Mouse (Mus musculus): ENCODE measurements around the gene Acer3. TPM values are rescaled to one million over a fixed set of nuclear protein-coding genes. Genes with fewer than 3 reads are reported as not detected.
A peak's percentile ranks its signal among the peaks of the same experiment; 100 is the strongest.

Acer3 gene
- polyA plus RNA-seq, 1 experiment from 2014 or later, result 24.4 TPM

DNA sequence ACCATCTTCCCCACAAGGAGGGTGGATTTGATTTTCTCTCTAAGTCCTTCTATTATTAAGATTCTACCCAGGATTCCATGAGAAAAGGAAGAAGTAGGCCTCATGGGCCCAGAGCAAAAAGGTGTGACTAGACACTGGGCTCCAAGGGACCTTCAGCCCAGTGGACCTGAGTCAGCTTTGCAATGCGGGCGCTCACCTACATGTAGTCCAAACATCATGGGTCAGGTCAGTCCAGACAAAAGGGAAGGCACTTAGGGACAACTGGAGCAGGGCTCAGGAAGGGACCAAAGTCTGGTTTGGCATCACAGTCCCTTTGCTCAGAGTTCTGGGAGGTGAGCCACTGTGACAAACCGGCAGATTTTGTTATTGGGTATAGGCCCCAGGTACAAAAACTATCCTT lies 30.5 kb upstream of the Acer3 start:
- H3K9ac ChIP-seq, result no peak overlapping the region
- no peak overlapping the region for H3K4me3 ChIP-seq (replicated peaks)
- no peaks in the 10 kb centered on the region for H3K9me3 ChIP-seq (replicated peaks)
- peaks cover 26% of the 10 kb centered on the region for H3K4me1 ChIP-seq (replicated peaks)
- H3K4me2 ChIP-seq, result no peak overlapping the region
- 0 out of 2 replicates have a peak, but pooled peaks cover 10% of the 10 kb centered on the region for H3K27me3 ChIP-seq
- WGBS (ENCODE audit: insufficient replicate concordance), result 83% methylated on average over 3 of the region's 3 CpGs
- no peak overlapping the region for H3K27ac ChIP-seq
- H3K36me3 ChIP-seq, result peaks cover 10% of the 10 kb centered on the region
- DNase-seq (no peak), ATAC-seq (ENCODE audit: low read depth) (no peak)

DNA sequence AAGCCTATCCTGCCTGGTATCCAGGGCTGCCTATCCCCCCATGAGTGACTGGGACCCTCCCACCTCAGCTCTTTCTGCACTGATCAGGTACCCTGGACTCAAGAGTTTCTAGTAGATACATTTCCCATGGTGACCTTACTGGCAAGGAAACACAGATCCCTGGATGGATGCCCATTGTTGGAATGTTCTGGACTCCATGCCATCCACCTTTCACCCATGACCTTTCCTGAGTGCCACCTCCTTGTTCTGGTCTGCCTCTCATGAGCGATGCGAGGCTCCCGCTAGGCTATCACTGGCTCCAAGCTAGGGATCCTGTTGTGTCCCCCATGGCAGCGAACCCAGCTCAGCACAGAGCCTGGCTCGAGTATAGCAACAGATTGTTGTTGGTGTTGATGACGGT lies 28.8 kb upstream of the Acer3 start:
- H3K27ac ChIP-seq, result no peak overlapping the region
- no peak for ATAC-seq (ENCODE audit: low read depth)
- no peak for DNase-seq
- H3K9me3 ChIP-seq (replicated peaks), result no peaks in the 10 kb centered on the region
- peaks cover 14% of the 10 kb centered on the region for H3K4me1 ChIP-seq (replicated peaks)
- peaks cover 21% of the 10 kb centered on the region; the same call in 1 of the 2 replicates for H3K27me3 ChIP-seq
- H3K9ac ChIP-seq, result no peak overlapping the region
- H3K4me3 ChIP-seq (replicated peaks), result no peak overlapping the region
- peaks cover 10% of the 10 kb centered on the region for H3K36me3 ChIP-seq
- 81% methylated on average over 6 of the region's 6 CpGs for WGBS (ENCODE audit: insufficient replicate concordance)
- no peak overlapping the region for H3K4me2 ChIP-seq

DNA sequence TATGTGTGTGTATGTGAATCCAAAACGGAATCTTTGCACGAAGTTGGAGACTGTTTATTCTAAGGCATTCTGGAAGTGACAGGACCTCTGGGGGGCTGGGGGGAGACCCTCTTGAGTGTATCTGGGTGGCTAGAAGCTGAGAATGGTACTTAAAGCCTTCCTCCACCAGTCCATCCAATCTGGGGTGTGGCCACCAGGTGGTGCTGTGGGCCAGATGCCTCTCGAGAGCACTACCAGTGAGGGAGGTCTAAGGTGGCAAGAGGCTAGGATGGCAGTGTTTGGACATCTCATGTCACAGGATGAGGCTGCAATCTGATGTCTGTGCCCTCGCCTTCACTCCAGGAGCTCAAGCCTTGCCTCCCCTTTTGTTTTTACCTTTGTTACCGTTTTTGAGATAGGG lies 28.1 kb upstream of the Acer3 start:
- DNase-seq (peak; percentile 66), ATAC-seq (ENCODE audit: low read depth) (peak; percentile 22; the same call in 1 of the 2 replicates)
- Histone ChIP-seq H3K4me3 (replicated peaks) (no peak overlapping the region), H3K9ac (no peak overlapping the region), H3K27ac (no peak overlapping the region), H3K9me3 (replicated peaks) (no peaks in the 10 kb centered on the region), H3K36me3 (peaks cover 10% of the 10 kb centered on the region), H3K4me2 (no peak overlapping the region), H3K4me1 (replicated peaks) (peaks cover 6% of the 10 kb centered on the region), H3K27me3 (peaks cover 21% of the 10 kb centered on the region; the same call in 1 of the 2 replicates)
- WGBS (ENCODE audit: insufficient replicate concordance), result 8% methylated on average over 5 of the region's 5 CpGs

DNA sequence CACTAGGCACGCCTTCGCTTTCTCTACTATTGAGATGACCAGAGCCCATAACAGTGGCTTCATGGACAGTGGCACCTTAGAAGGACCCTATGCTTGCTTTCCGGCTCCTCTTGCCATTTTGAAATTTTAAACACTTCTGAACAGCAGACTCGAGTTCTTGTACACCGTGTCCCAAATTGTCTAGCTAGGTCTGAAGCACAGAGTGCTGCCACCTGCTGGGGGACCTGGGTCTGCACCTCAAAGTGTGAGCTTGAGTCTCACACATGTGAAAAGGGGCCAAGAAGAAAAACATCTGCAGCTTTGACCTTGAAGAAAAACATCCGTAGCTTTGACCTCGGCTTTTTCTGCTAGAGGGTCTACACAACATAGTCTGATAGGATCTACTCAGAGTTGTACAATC lies 27.0 kb upstream of the Acer3 start:
- Histone ChIP-seq H3K9ac (no peak overlapping the region), H3K9me3 (replicated peaks) (no peaks in the 10 kb centered on the region), H3K4me3 (replicated peaks) (no peak overlapping the region), H3K4me2 (no peak overlapping the region), H3K27ac (no peak overlapping the region), H3K4me1 (replicated peaks) (peaks cover 5% of the 10 kb centered on the region; the same call in 1 of the 2 replicates), H3K27me3 (peaks cover 21% of the 10 kb centered on the region; the same call in 1 of the 2 replicates), H3K36me3 (peaks cover 10% of the 10 kb centered on the region)
- WGBS (ENCODE audit: insufficient replicate concordance), result 40% methylated on average over 7 of the region's 7 CpGs
- DNase-seq (peak; percentile 44), ATAC-seq (ENCODE audit: low read depth) (no peak)

DNA sequence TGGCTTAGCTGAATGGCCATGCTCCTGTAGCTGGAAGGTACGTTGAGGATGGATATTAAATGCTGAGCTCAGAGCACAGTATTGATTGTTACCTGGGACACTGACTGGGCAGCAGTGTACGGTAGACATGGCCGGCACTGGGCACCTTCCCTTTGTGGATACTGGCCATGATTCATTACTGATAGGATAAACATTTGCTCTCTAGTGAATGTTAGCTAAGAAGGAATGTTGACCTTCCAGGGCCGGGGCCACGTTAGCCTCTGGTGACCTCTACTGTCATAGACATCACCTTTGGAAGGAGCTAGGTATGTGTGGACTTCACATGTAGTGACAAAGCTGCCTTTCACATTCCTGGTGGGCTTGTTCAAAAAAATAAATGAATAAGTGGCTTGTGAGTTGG lies 26.5 kb upstream of the Acer3 start:
- H3K4me2 ChIP-seq, result no peak overlapping the region
- ATAC-seq (ENCODE audit: low read depth) (0 out of 2 replicates have a peak, but pooled peaks have one; percentile 20), DNase-seq (no peak)
- H3K9me3 ChIP-seq (replicated peaks), result no peaks in the 10 kb centered on the region
- H3K27me3 ChIP-seq, result peaks cover 24% of the 10 kb centered on the region
- no peak overlapping the region for H3K27ac ChIP-seq
- H3K9ac ChIP-seq, result no peak overlapping the region
- 61% methylated on average over 5 of the region's 5 CpGs for WGBS (ENCODE audit: insufficient replicate concordance)
- peaks cover 10% of the 10 kb centered on the region for H3K4me1 ChIP-seq (replicated peaks)
- H3K4me3 ChIP-seq (replicated peaks), result no peak overlapping the region
- peaks cover 10% of the 10 kb centered on the region for H3K36me3 ChIP-seq

DNA sequence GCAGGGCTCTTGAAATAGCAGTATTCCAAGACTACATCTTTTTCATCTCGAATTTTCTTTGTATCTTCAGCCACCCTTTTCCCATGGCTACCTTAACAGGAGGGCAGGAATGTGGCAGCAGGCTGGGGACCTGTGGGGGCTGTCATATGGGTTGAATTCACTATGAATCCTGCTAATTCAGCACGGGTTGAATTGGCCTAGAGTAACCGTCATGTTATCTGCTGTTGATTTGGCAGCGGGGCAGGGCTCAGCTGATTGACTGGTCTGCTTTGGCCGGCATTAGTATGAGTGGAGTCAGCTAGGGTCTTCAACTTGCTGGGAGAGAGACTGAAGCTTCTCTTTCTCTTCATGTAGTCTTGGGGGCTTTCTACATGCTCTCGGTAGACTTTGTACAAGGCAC lies 24.0 kb upstream of the Acer3 start:
- Histone ChIP-seq H3K4me2 (no peak overlapping the region), H3K9me3 (replicated peaks) (no peaks in the 10 kb centered on the region), H3K4me1 (replicated peaks) (peaks cover 33% of the 10 kb centered on the region), H3K36me3 (no peaks in the 10 kb centered on the region), H3K27me3 (peaks cover 25% of the 10 kb centered on the region), H3K4me3 (replicated peaks) (no peak overlapping the region), H3K27ac (no peak overlapping the region), H3K9ac (no peak overlapping the region)
- DNase-seq (no peak), ATAC-seq (ENCODE audit: low read depth) (no peak)
- 44% methylated on average over 6 of the region's 6 CpGs for WGBS (ENCODE audit: insufficient replicate concordance)

DNA sequence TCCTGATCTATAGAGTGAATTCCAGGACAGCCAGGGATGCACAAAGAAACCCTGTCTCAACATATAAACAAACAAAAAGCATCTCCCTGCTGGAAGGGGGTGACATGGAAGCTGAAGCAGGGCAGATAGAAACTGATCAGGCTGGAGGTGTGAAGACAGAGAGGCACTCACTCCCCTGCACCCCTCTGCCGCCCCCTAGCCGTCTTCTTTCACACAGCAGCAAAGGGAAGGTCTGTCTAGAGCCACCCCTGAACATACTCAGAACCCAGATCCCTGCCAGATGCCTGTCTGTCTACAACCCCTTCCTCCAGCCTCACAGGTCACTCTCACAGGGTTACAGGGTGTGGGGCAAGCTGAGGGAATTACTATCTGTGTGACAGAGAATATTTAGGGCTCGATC lies 23.4 kb upstream of the Acer3 start:
- Histone ChIP-seq H3K27me3 (peaks cover 25% of the 10 kb centered on the region), H3K4me2 (no peak overlapping the region), H3K9me3 (replicated peaks) (no peaks in the 10 kb centered on the region), H3K4me1 (replicated peaks) (peaks cover 35% of the 10 kb centered on the region), H3K36me3 (no peaks in the 10 kb centered on the region), H3K27ac (no peak overlapping the region), H3K9ac (no peak overlapping the region), H3K4me3 (replicated peaks) (no peak overlapping the region)
- peak; percentile 43; the same call in 1 of the 2 replicates for ATAC-seq (ENCODE audit: low read depth)
- peak; percentile 56 for DNase-seq
- WGBS (ENCODE audit: insufficient replicate concordance), result 22% methylated on average over 3 of the region's 3 CpGs

DNA sequence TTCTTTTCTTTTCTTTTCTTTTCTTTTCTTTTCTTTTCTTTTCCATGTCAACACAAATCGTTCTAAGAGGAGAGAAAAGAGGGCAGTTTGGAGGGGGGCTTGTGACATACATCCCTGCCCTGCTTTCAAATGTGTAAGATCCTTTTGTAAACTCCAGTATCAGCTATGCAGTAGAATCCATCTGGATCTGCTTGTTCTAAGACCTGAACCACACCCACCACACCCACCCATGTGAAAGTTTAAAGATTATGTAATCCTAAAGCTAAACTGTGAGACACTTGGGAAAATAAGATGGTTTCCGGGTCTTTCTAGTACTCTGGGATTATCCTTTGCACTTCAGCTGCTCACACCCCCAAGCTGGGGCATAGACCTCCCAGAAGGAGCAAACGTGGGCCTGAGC lies 21.2 kb upstream of the Acer3 start:
- ATAC-seq (ENCODE audit: low read depth) (peak; percentile 63), DNase-seq (no peak)
- peaks cover 30% of the 10 kb centered on the region for H3K4me1 ChIP-seq (replicated peaks)
- H3K27me3 ChIP-seq, result peaks cover 21% of the 10 kb centered on the region
- H3K4me3 ChIP-seq (replicated peaks), result no peak overlapping the region
- 32% methylated on average over 3 of the region's 3 CpGs for WGBS (ENCODE audit: insufficient replicate concordance)
- H3K4me2 ChIP-seq, result no peak overlapping the region
- no peaks in the 10 kb centered on the region for H3K9me3 ChIP-seq (replicated peaks)
- H3K9ac ChIP-seq, result no peak overlapping the region
- H3K36me3 ChIP-seq, result no peaks in the 10 kb centered on the region
- H3K27ac ChIP-seq, result peak overlapping the region; percentile 5; the same call in 1 of the 2 replicates

DNA sequence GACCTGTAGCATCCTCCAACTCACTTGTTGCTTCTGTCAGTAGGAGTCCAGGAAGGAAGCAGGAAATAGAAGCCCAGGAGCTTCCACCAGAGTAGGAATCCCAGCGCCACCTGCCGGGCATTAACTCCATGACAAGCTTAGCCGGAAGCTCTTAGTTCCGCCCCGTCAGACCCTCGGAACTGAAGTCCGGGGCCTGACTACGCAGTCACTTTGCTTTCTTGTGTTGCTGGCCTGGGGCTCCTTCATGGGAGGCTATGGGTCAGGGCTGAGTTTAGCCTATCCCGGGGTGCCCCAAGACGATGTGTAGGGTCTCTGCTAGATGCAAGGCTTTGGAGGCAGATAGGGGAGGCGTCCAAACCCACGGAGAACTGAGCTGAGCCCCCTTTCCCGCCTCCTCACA lies 20.5 kb upstream of the Acer3 start:
- ATAC-seq (ENCODE audit: low read depth) (peak; percentile 70), DNase-seq (peak; percentile 78)
- Histone ChIP-seq H3K9me3 (replicated peaks) (no peaks in the 10 kb centered on the region), H3K9ac (peak overlapping the region; percentile 71), H3K27ac (peak overlapping the region; percentile 54), H3K4me2 (peak overlapping the region; percentile 81), H3K4me1 (replicated peaks) (peaks cover 31% of the 10 kb centered on the region), H3K4me3 (replicated peaks) (peak overlapping the region; percentile 58), H3K27me3 (peaks cover 17% of the 10 kb centered on the region), H3K36me3 (no peaks in the 10 kb centered on the region)
- WGBS (ENCODE audit: insufficient replicate concordance), result 1% methylated on average over 13 of the region's 13 CpGs

DNA sequence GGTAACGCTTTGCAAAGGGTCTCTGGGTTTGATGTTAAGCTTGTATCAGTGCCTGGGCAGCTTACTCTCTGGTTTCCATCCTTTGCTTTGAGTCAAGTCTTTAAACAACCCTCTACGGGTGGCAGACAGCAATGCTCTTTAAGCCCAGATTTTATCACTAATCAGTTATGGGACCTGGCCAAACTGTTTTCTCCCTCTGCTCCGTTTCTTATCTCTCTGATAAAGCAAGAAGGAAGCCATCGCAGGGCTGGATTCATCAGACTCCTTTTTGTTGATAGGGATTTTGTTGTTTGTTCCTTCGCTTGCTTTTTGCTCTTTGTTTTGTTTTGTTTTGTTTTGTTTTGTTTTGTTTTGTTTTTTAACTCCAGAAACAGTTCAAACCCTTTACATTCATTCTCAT lies 19.3 kb upstream of the Acer3 start:
- WGBS (ENCODE audit: insufficient replicate concordance), result 33% methylated on average over 5 of the region's 5 CpGs

DNA sequence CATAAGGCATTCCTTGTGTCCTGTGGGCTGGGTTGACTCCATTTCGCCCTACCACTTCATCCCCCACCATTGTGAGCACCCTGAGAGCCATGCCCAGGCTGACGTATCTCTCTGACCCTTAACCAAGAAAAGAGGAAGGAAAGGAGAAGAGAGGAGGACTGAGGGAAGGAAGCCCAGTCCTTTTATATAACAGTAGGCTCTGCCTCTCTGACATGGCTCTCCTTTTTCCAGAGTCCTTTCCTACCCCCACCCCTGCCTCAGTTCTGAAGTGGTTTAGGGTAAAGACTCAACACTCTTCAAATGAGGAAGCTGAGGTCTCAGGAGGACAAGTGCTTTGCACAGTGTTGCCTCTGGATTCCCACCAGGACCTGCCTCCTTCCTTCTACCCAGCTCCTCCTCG lies 13.0 kb upstream of the Acer3 start:
- Histone ChIP-seq H3K27ac (peak overlapping the region; percentile 25; the same call in 1 of the 2 replicates), H3K27me3 (no peaks in the 10 kb centered on the region), H3K4me1 (replicated peaks) (peaks cover 56% of the 10 kb centered on the region)

More for the DNA sequence above, 19.3 kb upstream of the Acer3 start:
- peaks cover 32% of the 10 kb centered on the region for H3K4me1 ChIP-seq (replicated peaks)
- H3K9me3 ChIP-seq (replicated peaks), result no peaks in the 10 kb centered on the region
- H3K4me2 ChIP-seq, result no peak overlapping the region
- ATAC-seq (ENCODE audit: low read depth) (no peak), DNase-seq (no peak)
- H3K36me3 ChIP-seq, result no peaks in the 10 kb centered on the region
- H3K27me3 ChIP-seq, result peaks cover 9% of the 10 kb centered on the region; the same call in 1 of the 2 replicates
- H3K9ac ChIP-seq, result no peak overlapping the region
- H3K27ac ChIP-seq, result no peak overlapping the region
- no peak overlapping the region for H3K4me3 ChIP-seq (replicated peaks)

DNA sequence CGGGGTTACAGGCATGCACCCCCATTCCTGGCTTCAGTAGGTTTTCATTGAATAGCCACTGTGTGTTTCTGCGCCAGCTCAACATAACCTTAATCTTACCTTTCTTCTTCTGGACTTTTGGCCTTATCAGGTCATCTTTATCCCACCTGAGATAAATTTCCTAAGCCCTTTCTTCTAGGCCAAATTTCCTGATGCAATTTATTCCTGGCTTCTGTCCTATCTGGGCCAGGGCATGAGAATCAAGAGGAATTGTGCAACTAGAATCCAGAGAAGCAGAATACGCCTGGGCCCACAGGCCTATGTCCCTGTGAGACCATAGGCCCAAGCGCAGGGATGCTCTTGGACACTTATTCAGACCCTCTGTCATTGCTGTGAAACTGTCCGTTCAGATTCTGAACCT lies 12.5 kb upstream of the Acer3 start:
- Histone ChIP-seq H3K36me3 (no peaks in the 10 kb centered on the region), H3K27ac (peak overlapping the region; percentile 25; the same call in 1 of the 2 replicates), H3K9ac (no peak overlapping the region), H3K4me1 (replicated peaks) (peaks cover 61% of the 10 kb centered on the region), H3K4me2 (no peak overlapping the region), H3K9me3 (replicated peaks) (no peaks in the 10 kb centered on the region), H3K27me3 (no peaks in the 10 kb centered on the region), H3K4me3 (replicated peaks) (no peak overlapping the region)
- DNase-seq (no peak), ATAC-seq (ENCODE audit: low read depth) (no peak)
- WGBS (ENCODE audit: insufficient replicate concordance), result 77% methylated on average over 5 of the region's 5 CpGs

More for the DNA sequence above, 13.0 kb upstream of the Acer3 start:
- Histone ChIP-seq H3K9ac (no peak overlapping the region), H3K4me3 (replicated peaks) (no peak overlapping the region), H3K4me2 (no peak overlapping the region), H3K36me3 (no peaks in the 10 kb centered on the region), H3K9me3 (replicated peaks) (no peaks in the 10 kb centered on the region)
- ATAC-seq (ENCODE audit: low read depth) (no peak), DNase-seq (no peak)
- WGBS (ENCODE audit: insufficient replicate concordance), result 23% methylated on average over 3 of the region's 3 CpGs
